Mouse (Mus musculus) layer of hippocampus, adult 11-12 months (tissue): ENCODE data around the gene Gm20388.
"Not testable (repeated sequence)": the region's sequence is repeated elsewhere in the genome, so short reads cannot be mapped to it uniquely, and the experiment has no call there.

ENCODE experiments used
- DNase-seq: peaks from one replicate; pipeline ENCODE4 v3.0.0; 2022; ENCODE audit warnings: low spot score

Gm20388 gene

DNA sequence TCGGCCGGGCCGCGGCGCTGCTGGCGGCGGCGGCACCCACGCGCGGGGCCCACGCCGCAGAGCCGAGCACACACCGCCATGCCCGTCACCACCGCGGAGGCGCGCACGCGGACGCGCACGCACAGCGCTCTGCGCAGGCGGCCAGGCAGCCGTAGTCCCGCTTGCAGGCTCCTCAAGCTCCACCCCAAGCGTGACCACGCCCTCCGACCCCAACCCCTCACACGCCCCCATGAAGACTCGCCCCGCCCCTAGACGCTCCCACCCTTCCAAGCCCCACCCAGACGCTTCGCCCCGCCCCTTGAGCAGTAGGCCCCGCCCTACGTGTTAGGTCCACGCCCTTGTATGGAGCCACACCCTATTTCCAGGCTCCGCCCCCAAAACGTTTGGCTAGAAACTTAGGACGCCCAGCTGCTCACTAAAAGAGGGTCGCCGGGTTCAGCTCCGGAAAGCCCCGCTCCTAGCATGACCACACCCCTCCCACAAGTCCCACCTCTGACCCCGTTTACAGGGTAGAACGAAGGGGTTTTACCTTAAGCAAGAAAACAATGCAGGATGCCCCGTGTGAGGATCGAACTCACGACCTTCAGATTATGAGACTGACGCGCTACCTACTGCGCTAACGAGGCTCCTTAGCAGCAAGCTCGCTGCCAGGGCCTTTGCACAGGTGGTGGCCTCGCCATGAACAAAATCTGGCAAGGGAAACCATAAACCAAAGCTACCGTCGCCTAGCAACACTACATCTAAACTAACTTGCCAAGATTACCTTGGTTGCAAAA, 1668.2 kb downstream of the Gm20388 start, which contains the start of gene Fbxo31:
Gene Fbxo31 (minus strand): TSS at position 131 of the 776 bp plus-strand sequence.
- DNase-seq: peak; percentile 93

DNA sequence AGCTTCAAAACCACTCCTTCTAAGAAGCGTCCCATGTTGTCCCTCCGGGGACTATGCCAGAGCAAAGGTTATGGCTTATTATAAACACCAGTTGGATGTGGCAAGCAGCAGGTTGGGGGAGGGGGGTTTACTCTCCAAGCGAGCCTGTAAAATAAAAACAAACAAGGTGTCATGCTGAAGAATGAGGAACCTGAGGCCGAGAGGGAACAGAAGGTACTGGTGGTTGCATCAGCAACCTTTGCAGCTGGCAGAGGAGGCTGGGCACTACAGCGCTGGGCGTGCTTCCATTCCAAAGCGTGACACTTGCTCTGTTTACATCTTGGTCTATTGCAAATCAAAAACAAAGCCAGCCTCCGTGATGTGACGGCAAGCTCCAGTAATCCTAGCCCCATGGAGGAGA, 1669.8 kb downstream of the Gm20388 start:
- DNase-seq: no peak

DNA sequence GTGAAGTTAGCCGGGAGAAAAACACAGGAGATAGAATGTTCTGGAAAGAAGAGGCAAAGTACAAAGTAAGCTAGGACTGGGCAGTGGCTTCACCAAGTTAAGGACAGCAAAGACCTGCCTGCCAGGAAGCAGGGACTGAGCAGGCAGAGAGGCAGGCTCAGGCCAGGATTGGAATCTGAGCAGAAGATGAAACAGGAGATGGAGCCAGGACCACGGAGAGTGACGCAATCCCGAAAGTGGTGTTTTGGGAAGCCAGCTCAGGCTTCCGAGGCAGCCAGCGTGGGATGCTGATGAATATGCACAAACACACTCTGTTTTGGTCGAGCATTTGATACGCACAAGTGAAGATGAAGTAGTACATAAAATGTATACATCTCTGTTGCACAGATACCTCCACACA, 1673.0 kb downstream of the Gm20388 start:
- DNase-seq: no peak

DNA sequence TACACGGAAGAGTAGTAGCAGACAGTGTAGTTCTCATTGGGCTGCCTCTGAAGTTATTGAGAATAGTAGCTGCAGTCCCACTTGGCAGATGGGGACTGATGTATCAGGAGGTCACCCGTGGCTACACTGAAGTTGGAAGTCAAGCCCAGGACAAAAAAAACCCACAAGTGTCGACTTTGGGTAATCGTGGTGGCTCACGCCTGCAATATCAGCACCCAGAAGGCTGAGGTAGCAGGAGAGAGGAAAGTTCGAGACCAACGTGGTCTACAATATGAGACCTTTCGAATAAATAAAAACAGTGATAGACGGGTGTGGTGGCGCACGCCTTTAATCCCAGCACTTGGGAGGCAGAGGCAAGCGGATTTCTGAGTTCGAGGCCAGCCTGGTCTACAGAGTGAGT, 1674.1 kb downstream of the Gm20388 start:
- no peak for DNase-seq

DNA sequence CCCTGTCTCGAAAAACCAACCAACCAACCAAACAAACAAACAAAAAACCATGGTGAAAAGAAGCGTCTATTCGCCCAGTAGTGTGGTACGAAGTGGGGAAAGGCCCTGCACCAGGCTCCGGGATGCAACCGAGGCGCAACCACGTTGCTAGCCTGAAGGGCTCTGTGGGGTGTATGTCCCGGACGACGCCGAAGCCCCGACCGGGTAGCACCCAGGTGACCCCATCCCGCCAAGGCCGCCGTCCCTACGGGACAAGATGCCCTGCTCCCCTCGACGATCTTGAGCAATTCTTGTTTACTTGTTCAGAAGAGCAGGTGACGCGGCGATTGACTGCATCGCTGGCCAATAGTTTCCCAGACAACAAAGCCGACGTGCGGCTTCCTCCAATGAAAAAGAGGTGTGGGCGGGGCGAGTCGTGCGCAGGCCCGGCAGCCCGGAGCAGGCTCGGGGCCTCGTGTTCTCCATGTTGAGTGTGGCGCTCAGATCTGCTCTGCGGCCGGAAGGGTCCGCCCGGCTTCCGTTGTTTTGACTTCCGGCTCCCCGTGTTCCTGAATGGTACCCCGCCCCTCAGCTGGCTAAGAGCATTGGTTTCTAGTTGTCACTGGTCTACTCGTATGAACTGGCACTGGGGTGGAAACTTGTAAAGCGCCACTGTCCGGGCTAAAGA, 1674.7 kb downstream of the Gm20388 start:
- DNase-seq: peak; percentile 100

DNA sequence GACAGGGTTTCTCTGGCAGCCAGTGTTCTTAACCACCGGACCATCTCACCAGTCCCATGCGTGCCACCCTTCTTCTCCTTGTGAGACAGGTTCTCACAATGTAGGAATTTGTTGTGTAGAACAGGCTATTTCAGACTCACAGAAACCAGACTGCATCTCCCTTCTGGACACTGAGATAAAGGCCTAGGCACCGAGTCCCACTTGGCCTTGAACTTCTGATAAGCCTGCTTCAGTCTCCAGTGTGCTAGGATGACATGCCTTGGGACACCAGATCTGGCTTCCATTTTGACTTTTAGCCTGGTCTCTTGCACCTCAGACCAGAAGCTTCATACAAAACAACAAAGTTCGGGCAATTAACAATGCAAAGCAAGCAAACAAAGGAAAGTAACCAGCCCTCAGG, 1678.1 kb downstream of the Gm20388 start:
- DNase-seq: no peak

DNA sequence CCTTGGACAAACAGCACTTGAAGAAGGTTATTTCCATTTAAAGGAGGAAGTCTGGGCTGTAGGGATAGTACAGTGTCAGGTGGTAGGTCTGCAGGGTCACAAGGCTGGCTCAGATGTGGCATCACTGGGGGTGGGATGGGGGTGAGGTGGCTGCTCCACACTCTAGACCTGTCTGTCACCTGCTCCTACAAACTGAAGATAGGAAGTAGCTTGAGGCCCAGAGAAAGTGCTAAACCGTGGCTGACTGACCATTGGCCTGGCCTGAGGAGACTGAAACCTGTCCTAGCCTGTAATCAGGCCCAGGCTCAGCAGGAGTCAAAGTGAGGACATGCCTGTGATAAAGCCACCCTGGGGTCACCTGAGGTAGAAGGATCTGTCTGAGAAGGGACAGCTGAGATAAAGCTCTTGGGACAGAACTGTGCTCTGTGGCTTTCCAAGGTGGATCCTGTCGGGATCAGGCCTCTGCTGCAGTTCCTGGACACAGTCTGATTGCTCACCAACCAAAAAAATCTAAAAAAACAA, 1678.6 kb downstream of the Gm20388 start:
- DNase-seq: no peak

DNA sequence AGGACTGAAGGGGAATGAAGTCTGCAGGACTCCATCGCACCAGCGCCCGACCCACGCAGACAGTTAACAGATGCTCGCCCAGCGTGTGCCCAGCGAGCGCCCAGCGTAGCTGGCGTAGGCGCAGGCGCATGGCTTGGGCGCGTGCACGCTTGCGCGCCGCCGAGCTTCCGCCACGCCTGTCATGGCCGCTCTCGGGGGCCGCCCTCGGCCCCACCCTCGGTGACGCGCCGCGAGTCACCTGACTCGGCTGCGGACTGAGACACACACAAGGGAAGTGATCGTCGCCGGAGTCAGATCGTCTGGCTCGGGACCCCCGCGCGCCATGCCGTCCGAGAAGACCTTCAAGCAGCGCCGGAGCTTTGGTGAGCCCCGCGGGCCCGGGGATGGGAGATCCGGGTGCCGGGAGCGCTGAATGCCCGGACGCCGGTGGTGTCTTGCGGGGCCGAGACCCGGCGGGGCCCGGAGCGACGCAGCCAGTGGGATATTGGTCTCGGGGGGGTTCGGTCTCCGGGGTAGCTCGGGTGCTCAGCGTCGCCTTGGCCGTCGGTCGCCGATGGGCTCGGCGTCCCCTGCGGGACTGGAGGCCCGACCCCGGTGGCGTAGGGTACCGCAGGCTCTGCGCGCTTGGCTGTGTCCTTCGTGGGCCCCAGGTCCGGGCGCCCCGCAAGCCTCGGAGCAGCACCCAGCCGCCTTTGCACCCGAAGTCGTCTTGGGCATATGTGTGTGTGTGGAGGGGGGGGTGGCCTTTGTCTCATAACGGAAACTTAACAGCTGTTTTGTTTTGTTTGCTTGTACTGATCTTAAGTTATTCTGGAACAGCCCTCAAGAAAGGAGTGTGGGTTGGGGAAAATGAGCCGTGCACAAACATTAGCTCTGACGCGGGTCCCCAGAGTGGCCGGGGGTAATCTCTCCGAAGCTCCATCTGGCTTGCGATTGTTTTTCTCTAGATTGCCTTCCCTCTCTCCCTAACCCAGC, 1679.8 kb downstream of the Gm20388 start, which contains the start of gene Map1lc3b:
Gene Map1lc3b (plus strand): TSS at position 159 of the 975 bp plus-strand sequence.
- DNase-seq: peak; percentile 97

DNA sequence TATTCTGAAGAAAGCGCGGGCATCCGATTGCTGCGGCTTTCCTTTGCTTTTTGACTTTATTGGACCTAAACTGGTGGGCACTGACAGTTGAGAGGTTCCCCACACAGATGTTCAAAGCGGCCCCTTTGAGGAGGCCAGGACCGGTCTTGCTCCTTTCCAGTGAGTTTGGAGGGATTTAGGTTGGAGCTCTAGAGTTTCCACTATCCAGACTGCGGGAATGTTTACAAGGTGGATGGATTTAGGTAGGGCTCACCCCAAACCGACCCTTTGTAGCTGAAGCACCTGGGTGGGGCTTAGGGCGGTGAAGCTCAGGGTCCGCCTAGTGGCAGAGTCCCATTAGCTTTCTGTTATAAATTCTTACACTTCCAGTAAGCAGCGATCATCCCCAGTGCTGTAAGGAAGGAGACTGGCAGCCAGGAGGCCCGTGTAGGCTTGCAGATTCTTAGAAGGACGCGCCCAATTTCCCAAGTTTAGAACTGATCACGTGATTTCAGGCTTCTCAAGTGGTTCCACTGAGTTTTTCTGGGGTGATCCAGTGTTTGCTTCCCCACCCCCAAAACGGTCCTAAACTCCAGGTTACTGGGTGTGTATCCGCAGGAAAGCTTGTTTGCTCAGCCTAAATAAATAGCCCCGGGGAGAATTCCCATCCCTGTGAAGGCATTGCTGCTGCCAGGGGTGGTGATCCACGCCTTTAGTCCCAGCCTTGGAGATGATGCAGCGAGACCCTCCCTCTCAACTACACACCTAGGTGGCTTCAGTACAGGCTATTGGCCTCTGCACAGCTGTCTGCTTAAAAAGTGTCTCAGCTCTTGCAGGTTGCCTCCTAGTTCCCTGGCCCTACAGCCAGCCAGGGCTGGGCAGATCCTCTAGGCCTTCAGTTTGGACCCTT, 1680.8 kb downstream of the Gm20388 start:
- no peak for DNase-seq

DNA sequence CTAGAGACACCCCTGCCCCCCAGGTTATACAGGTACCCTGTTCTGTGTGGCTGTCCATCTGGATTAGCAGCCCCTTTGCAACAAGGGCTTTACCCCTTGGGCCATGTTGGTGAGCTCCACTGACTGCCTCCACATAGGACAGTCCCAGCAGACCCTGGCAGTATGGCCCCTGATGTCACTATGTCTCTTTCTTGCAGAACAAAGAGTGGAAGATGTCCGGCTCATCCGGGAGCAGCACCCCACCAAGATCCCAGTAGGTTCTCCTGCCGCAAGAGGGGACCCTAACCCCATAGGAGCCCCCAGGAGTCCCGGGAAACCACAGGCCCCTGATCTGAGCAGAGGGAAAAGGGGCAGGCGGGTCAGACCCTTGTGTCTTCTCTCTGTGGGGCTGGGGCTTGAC, 1682.7 kb downstream of the Gm20388 start:
- DNase-seq: no peak

DNA sequence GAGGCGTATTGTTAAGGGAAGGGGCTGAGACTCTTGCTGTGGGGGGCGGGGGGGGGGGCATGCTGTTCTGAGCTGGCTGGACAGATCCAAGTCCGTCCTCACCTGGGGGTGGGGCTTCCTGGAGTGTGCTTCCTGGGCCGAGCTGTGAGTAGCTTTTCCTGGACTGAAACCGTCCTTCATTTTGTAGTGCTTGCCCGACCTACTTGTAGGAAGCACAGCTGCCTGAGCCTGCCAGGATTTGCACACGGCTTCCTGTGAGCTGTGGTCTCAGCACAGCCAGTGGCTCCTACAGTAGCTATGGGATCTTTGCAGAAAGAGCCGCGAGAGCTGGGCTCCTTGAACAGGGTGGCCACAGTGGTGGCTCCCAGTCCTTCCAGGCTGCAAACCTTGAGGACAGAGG, 1683.3 kb downstream of the Gm20388 start:
- no peak for DNase-seq

DNA sequence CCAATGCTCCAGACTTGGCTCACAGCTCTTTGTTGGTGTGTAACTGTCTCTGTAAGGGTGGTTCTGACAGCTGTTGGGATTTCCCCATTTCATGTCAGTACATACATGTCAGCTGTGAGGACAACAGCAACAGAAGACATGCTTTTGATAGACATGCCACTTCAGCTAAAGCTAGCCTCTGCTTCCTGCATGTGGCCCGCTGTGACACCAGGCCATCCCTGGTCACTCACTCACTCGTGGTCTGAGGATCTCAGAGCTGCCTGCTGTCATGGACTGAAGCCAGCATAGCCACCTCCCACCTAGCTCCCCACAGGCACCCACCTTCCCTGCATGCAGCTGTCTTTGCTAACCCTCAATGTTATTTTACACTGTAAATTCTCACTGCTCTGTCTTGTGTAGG, 1686.9 kb downstream of the Gm20388 start:
- not testable (repeated sequence) for DNase-seq

DNA sequence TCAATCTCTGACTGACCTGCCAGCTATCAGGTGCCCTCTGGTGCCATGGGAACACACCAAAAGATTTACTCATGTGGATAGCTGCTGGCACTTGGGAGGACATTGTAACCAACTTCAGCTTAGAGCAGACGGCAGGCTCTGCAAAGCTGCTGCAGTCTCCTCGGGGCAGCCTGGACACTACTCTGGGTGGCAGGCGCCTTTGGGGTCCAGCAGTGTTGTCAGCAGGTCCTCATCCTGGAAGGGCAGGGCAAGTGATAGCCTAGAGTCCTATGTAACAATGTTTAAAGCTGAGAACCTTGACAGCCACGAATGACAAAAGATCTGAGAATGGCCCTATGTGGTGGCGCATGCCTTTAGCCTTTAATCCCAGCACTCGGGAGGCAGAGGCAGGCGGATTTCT, 1687.5 kb downstream of the Gm20388 start:
- DNase-seq: no peak

DNA sequence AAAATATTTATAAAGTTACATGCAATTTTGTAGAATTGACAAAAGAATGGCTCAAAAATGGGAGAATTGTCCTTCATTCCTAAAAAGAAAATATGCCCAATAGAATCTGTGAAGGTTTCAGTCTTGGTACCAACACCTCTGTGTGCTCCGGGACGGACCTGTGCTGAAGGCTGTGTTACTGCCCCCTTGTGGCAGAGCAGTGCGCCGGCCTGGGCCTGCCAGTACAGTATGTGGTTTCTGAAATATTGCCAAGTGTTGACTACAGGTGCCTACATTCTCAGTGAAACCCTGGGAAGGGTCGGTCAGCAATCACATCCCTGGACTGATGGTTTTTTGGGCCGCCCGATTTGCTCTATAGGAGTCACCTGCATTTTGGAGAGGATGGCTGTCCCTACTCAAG, 1688.3 kb downstream of the Gm20388 start:
- peak; percentile 80 for DNase-seq

DNA sequence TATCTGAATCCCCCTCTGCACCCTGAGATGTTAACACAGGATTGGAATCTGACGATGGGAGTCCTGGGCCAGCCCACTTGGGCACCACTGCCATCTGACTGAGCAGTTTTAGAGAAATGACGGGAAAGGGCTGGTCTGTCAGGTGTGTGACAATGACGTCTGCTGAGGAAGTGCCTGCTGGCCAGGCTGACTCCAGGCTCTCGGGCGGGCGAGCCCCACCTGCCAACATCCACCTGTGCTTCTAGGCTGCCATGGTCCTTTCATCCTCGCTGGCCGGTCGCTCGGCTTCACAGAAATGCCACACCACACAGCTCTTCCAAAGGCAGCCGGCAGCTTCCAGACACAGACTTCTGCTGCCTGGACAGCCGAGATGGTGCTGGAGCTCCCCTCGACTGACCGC, 1689.2 kb downstream of the Gm20388 start:
- DNase-seq: no peak

DNA sequence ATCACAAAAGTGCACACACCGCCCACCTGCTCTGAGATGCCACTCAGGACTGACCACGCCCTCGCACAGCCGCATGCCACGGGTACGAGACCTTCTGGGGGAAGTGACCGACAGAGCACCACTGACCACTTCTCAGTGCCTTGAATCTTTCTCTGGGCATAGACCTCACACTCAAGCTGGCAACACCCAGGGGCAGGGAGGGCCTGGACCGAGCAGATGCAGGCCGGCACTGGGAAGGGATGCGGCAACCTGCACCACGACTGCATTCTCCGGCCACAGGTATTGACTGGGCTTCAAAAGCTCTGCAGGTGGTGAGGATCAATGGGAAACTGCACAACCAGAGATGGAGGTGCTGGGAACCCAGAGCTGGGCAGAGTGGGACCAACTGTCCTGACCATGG, 1691.8 kb downstream of the Gm20388 start:
- DNase-seq: no peak

DNA sequence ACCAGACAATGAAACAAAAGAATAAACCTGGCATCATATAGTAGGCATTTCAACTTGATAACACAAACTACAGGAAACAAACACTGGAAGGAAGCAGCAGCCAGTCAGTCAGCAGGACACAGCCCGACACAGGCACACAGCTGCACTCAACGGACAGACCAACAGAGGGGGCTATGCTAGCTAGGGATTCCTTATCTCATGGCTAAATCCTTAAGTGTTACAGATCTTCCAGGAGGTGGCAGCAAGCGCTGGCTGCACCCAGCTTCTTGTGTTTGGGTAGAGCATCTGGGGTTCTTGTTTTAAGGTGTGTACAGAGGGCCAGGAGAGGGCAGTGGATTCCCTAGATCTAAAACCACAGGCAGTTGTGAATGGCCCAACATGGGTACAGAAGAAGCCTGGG, 1692.2 kb downstream of the Gm20388 start:
- peak; percentile 84 for DNase-seq

DNA sequence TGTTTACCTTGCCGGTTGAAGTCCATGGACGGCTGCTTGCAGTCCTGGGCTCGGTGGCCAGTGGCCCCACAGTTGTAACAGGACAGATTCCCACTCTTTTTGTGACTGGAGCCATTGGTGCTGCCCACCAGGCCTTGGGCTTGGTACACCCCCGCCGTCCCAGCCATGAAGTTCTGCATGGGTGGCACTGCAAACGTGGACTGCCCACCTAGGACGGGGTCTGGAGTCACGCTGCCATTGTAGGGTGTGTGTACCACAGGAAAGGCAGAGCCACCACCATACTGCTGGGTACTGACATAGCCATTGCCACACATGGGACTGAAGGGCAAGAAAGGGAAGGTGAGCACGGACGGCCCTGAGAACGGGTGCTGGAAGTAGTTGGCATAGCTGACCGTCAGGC, 1693.2 kb downstream of the Gm20388 start:
- no peak for DNase-seq

DNA sequence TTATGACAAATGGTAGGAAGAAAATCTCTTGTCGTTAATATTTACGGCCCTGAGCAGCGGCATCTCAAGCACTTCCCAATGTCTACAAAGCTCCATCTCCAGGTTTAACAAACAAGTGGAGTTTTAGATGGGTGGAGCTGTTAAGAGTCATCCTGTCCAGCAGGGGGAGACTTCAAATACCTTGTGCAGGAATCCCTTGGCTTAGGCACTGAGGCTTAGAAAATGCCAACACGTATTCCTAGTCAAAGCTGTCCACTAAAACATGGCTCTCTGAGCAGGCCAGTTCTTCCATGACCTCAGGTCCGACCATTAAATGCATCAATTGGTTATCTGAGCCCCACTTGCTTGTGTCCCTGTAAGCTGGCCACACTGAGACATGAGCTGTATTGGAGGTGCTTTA, 1697.0 kb downstream of the Gm20388 start:
- no peak for DNase-seq

DNA sequence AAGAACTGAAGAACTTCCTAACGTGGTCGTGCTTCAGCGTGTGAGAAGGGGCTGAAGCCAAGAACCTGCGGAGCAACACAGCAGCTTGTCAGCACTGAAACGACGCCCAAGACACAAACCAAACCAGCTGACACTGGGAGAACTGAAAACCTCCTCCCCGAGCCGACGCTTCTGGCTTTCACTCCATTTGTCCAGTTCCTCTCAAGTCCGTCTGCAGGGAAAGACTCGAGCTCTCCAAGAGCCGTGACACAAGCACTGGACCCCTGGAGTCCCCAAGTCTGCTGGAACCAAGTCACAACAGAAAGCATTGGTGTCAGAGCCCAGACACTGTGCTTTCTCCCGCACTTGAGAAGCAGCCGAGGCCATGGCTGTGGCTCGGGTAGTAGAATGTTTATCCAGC, 1698.6 kb downstream of the Gm20388 start:
- DNase-seq: no peak

DNA sequence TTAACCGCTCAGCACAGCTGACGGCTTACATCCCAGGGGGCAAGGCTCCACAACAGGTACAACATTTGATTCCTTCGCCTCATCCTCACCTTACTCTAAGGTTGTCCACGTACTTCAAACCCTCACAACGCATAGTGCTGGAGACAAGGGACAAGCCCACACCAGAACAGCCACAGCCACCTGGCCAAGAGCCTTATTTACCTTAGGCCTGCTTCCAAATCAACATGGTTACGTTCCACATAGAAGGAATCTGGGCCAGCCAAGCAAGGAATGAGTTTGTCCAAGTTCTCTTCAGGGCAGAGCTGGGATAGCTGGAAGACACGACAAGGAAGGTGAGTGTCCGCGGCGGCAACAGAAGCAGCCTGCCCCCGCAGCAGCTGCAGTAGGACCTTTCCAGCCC, 1699.3 kb downstream of the Gm20388 start:
- DNase-seq: no peak
